Mouse (Mus musculus) gastrocnemius, postnatal 10 days (tissue): ENCODE results near the gene Fam83f. TPM values are rescaled to one million over a fixed set of nuclear protein-coding genes. Genes with fewer than 3 reads are reported as not detected.
A peak's percentile ranks its signal among the peaks of the same experiment; 100 is the strongest.

Experiments used
- DNase-seq: peaks from one replicate; pipeline ENCODE4 v3.0.0; 2021; ENCODE audit warnings: mixed read lengths
- total RNA-seq, 2 experiments: library from RNA; stranded (reverse); gene quantifications; 2 replicates each; pipeline ENCODE4 v1.2.3; 2021

Gene Fam83f
- total RNA-seq, 2 experiments from 2014 or later, result 0.47 to 0.49 TPM

DNA sequence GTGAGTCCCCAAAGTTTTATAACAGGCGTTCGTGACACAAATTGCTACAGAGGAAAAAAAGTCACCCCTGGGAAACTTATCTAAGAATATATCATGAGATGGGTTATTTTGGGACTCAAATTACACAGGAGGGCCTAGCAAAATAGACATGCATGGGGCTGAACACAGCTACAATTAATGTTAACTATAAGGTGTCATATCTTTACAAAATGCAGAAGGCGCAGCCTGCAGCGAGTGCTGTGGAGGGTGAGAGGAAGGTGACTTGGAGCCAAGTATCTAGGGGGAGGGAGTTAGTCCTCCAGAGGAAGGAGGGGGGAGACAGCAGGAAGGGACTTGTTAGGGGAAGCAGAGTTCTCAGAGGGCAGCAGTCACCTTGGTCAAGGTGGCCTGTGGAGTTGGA, 7.2 kb upstream of the Fam83f start:
- DNase-seq, result no peak

DNA sequence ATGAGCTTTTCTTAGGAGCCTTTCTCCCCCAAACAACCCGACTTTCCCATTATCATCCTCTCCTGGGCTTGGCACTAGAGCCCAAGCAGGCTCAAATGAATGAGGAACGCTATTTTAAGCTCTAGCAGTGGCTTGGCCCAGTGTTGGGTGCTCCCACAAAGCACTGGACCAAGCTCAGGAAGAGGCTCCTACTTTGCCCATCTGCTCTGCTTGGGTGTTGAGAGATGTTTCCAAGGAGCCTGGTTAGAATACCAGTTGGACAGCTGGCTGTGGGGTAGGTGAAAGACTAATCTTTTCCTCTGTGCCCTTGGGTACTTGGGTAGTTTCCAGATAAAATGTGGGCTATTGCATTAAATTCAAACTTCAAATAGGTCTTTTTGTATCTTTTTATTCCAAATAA, 1.2 kb downstream of the Fam83f start:
- DNase-seq, result no peak

DNA sequence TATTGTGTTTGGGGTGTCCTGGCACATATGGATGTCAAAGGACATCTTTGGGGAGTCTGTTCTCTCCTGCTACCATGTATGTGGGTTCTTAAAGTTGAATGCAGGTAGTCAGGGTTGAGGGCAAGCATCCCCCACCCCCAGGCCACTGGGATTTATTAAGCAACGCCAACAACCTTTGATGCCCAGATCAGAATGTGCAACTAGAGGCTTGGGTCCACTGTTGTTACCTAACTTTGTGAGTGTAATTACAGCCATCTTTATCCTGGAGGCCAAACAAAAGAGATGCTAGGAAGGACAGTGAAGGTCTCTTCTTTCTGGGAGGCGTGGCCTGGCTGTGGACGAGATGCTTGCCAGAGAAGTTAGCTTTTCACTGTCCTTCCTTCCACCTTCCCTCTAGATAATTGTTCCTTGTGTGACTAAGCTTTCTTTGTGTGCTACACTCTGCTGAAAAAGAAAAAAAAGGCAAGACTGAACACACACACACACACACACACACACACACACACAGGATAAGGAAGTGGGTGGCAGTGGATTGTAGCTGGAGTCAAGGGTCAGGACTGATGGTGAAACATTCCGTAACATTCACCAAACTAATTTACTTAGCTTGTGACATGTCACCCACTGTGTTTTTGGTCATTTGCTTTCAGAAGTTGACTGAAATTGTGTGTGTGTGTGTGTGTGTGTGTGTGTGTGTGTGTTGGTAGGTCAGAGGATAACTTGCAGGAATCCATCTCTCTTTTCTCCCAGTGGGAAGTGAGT, 1.9 kb downstream of the Fam83f start:
- no peak for DNase-seq

DNA sequence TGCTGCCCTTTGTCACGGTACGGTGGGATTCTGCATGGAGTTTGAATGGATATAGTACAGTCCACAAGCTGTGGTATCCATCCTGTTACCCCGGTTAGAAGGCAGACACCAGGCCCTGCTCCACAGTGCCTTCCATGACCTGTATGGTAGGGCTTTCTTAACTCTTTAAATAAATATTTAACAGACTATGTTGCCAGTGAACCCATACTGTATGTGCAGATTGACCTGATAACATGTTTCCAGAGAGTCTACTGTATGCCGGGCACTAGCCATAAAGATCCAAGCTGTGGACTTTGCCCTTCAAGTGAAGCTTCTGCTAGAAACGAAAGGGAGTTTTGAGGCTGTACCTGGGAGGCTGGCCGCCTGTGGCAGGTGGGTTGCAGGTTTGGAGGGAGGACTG, 3.1 kb downstream of the Fam83f start:
- DNase-seq, result no peak

DNA sequence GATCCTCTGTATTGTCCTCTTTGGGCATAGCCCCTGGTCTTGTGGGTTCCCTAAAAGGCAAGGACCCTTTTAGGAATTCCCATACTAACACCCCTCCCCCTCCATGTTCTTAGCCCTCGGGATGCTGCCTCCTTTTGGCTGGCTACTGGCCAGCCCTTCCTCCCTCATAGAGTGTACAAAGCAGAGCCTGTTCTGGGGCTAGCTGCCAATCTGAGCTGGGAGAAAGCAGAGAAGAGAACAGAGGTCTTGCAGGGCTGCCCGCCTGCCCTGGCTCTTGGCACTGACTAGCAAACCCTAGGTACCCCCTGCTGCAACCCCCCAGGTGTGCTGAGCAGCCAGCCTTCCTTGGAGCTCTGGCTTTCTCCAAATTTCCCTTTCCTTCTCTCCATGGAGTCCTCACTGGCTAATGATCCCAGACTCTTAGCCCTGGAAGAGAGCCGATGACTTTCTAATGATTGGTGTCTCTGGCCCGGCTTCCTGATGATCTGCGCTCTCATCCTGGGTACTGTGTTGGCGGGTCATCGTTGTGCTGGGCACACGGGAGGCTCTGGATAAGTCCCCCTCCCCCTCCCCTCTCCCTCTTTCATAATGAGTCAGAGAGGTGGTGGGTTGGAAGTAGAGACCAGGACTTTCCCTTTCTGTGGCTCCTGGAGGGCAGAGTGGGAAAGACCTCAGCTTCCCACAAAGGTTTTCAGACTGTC, 8.0 kb downstream of the Fam83f start:
- DNase-seq, result no peak

GRCm38 (mm10) chr15:80680347-80681030, 8.8 kb downstream of the Fam83f start:
- no peak for DNase-seq

DNA sequence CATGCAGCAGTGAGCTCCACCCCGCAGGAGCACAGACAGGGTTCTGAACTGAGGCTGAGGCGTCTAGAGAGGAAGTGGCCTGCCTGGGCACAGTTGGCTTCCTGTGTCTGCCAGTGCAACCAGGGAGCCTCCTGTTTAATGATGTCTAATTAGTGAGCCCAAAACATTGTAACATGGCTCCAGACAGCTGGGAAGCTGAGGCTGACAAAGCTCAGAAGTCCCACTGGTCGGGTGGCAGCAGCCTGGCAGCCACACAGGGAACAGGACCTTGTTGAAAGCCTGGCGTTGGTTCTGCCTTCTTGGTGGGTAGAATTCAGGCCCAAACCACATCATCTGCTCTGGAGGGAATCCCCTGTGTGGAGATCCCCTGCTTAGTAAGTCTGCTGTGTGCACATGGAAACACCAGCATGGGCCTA, 9.8 kb downstream of the Fam83f start:
- no peak for DNase-seq

DNA sequence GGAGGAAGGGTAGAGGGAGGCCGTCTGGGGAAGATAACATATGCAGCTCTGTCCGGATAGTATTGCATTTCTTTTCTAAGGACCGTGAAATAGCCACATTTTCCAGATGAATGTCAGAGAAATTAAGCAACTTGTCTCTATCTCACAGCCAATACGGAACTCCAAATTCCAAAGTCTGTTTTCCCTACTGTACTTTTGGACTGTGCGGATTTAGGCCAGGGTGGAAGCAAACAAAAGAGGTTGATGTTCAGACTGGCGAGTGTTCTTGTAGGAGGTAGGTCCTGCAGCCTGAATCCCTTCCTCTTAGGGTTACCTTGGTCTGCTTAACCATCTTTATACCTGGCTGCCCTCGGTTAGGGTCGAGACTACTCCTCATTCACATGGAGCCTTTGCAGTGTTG, 10.7 kb downstream of the Fam83f start:
- DNase-seq, result no peak

GRCm38 (mm10) chr15:80683151-80683550, 11.5 kb downstream of the Fam83f start:
- no peak for DNase-seq

- no peak for DNase-seq
Observed at GRCm38 (mm10) chr15:80683990-80684389, 12.3 kb downstream of the Fam83f start.

DNA sequence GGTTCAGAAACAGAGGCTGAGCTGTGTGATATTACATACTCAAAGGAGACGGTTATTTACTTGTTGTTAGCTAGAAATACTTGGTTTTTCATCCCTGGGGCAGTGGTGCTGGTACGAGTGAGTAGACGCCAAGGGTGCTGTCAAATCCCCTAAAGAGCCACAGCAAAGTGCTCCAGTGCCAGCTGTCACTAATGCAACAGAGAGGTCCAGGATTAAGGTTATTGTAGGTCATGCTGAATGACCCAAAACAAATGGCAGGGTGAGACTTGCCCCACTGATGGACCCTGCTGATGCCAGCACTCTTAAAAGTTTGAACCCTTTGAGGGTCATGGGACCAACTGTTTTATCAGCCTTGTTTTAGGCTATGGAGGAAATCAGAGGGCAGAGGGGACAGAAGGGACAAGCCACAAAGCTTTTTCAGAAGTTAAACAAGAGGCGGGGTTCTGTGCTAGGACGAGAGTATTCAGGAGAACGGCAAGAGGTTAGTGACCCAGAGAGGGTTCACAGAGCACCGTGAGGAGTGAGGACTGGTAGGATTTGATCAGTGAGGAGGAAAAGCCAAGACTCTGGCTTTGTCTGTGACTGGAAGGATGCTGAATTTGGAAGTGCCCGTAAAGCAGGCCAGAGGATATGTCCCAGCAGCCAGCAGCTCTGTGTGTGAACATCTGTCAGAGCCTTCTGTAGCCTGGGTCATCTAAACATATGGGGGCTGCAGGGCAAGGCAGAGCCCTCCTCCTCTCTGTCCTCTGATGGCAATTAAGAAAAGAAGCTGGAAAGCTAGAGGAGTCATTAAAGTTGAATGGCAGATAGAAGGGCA, 13.3 kb downstream of the Fam83f start:
- DNase-seq, result no peak

GRCm38 (mm10) chr15:80685603-80685895, 13.9 kb downstream of the Fam83f start:
- no peak for DNase-seq

DNA sequence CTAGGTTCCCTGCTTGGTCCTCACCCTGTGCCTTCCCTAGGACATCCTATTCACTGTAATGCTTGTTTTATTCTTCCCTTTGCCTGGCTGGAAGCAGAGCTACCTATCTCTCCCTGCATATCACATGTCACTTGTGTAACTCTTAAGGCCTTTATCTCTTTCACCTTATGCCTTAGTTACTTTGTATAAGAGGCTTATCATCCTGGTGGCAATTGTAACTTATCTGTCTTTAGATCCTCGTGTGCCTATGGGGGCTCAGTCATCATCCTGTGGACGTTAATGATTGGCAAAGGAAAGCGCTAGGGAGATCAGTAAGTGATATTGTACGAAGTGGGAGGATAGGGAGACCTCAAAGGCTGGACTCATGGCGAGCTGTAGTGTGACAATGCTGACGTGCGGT, 16.9 kb downstream of the Fam83f start:
- no peak for DNase-seq

DNA sequence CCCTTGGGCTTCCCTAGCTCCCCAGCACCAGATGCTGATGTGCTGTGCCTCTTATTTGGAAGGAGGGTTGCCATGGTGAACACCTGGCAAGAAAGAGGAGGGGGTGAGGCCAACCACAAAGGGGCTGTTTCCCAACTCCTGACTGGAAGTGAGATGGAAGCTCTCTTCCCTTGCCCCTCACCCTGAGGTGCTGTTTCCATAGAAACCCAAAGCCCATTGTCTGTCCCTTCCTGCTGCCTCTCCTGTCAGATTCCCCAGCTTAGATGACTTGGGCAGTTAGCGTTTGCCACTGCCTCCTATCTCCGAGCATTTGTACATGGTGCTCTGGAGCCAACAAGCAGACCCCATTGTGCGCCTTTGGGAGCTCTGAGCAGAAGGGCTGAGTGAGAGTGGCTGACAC, 21.8 kb downstream of the Fam83f start:
- DNase-seq, result no peak

GRCm38 (mm10) chr15:80694125-80694910, 22.7 kb downstream of the Fam83f start:
- peak; percentile 66 for DNase-seq

- no peak for DNase-seq
Observed at GRCm38 (mm10) chr15:80697564-80697963, 25.9 kb downstream of the Fam83f start.

- DNase-seq, result no peak
Observed at GRCm38 (mm10) chr15:80701481-80702257, 30.0 kb downstream of the Fam83f start.

DNA sequence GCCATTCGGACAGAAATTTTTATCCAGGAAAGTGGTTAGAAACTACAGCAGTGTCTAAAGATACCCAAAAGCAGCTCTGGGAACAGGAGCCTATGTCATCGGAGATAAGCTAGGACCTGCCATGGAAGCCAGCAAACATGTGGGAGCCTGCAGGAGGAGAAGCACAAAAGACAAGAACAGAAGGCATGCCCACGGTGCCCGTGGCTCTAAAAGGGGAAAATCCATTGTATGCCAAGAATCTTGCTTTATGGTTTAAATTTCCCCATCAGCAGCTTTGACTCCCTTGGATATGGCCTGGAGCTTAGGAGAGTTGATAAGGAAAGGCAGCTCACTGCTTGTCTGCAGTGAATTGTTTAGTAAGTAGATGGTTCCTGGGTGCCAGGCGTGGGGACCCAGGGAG, 31.3 kb downstream of the Fam83f start:
- no peak for DNase-seq

- no peak for DNase-seq
Observed at GRCm38 (mm10) chr15:80703495-80703894, 31.8 kb downstream of the Fam83f start.

DNA sequence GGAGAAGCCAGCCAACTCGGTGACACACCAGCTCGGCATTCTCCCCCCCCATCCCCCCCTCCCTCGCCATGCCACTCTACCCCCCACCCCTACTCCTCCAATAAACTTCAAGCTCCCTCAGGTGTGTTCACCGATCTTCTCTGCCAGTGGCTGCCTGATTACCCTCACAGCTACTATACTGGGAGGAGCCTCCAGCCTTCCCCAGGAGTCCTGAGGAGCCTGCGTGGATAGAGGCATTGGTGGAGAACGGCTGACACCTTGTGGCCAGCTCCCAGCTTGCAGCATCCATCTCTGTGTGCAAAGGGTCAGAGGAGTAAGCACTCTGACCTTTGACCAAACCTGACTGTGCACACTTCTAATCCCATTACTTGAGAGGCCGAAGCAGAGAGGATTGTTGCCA, 32.6 kb downstream of the Fam83f start:
- peak; percentile 72 for DNase-seq
